In genomic region chr6:146760022-146760421, GRCm38 (mm10) we compare ENCODE assay signal across 21 mouse cellular contexts. TPM values are rescaled to one million over a fixed set of nuclear protein-coding genes. Genes with fewer than 3 reads are reported as not detected.
DNase-seq lines count a peak whose midpoint lies in the region; ATAC-seq and TF ChIP-seq lines count a peak whose summit lies in the region.
"Had no signal": no experiment of that assay in that cellular context is flagged by ENCODE, and none has a peak within 500 bp of the region (broad histone marks: within the 10 kb centered on the region; RNA-seq: fewer than 3 reads in every experiment).

No protein-coding gene starts in this region.

- peak overlapping the region; percentile 59 for H3K27ac ChIP-seq in MEL (ENCODE audit: control insufficient read depth, low read depth, low read length)

- no peak overlapping the region for H3K4me3 ChIP-seq in MEL (ENCODE audit: control insufficient read depth in 1 of 2, insufficient read depth in 1 of 2, low read depth in 2 of 2, low read length in 2 of 2)

- H3K9me3 ChIP-seq in MEL (replicated peaks; ENCODE audit: insufficient read depth, low read length), result no peaks in the 10 kb centered on the region
- H3K9me3 ChIP-seq: G1E had no signal

- peaks cover 0 to 33% of the 10 kb centered on the region in 2 experiments; a peak in 3 of 4 replicates for H3K36me3 ChIP-seq in MEL (ENCODE audit: control insufficient read depth in 1 of 2, insufficient read depth in 2 of 2, low read length in 2 of 2)

- no peak for TF ChIP-seq POLR2A in MEL (IDR thresholded peaks at IDR 0.05; ENCODE audit: control insufficient read depth in 1 of 2, insufficient read depth in 1 of 2, low read depth in 1 of 2, low read length in 2 of 2, poor library complexity in 1 of 2)

- no peaks in the 10 kb centered on the region for H3K27me3 ChIP-seq in MEL (ENCODE audit: control insufficient read depth in 1 of 2, insufficient read depth in 2 of 2, low read length in 2 of 2)
- H3K27me3 ChIP-seq: CH12.LX, Patski had no signal

- no peak overlapping the region for H3K9ac ChIP-seq in MEL (ENCODE audit: control insufficient read depth, low read depth, low read length, poor library complexity, severe bottlenecking)

- H3K4me1 ChIP-seq in MEL (ENCODE audit: control insufficient read depth in 1 of 2, insufficient read depth in 2 of 2, low read length in 2 of 2), result peaks cover 17 to 38% of the 10 kb centered on the region in 2 experiments

- no peaks in the 10 kb centered on the region for H3K79me2 ChIP-seq in MEL (ENCODE audit: control insufficient read depth, insufficient read depth, low read length, poor library complexity)

- ATAC-seq in erythroid progenitor cell, adult 5-6 weeks (replicated peaks; ENCODE audit: low FRiP score, poor library complexity, severe bottlenecking), result no peak
- ATAC-seq: activated CD4-positive, CD25-positive, alpha-beta regulatory T cell, adult 4 months; CD4-positive, CD25-positive, alpha-beta regulatory T cell, adult 4 months; Patski had no signal

- peak; percentile 68 to 74 for TF ChIP-seq EP300 in MEL (IDR thresholded peaks at IDR 0.05; ENCODE audit: low read depth in 1 of 2, low read length in 2 of 2)

- TF ChIP-seq RAD21 in MEL (IDR thresholded peaks at IDR 0.05; ENCODE audit: low read depth, low read length), result no peak

- no peak for TF ChIP-seq CTCF in MEL (IDR thresholded peaks at IDR 0.05 in 2 of 3, conservative IDR thresholded peaks at IDR 0.05 in 1 of 3; ENCODE audit: control insufficient read depth in 1 of 3, insufficient read depth in 1 of 3, low read depth in 2 of 3, low read length in 3 of 3, poor library complexity in 1 of 3, severe bottlenecking in 1 of 3)

- DNase-seq in MEL (ENCODE audit: low read depth, low spot score) (peak; percentile 78), MEL-GATA-1-ER (ENCODE audit: extremely low read depth, low read depth) (peak; percentile 49)
- no peak for DNase-seq in right cerebral cortex, postnatal 4 days
- DNase-seq: adrenal gland, adult 2 months; adrenal gland, adult 8-10 months; adrenal gland, postnatal 10 days; adrenal gland, postnatal 14 days; adrenal gland, postnatal 25 days; adrenal gland, postnatal 36 days; B cell, adult 2 months; cerebellum, adult 11 months; cerebellum, adult 11-12 months; cerebellum, adult 18-20 months; cerebellum, adult 2 months; cerebellum, adult 8-10 months had no signal

TF ChIP-seq in MEL, 35 proteins besides CTCF, POLR2A, EP300 and RAD21:
- TF ChIP-seq ETS1 (IDR thresholded peaks at IDR 0.05; ENCODE audit: low read depth, low read length) (peak; percentile 76), ZKSCAN1 (IDR thresholded peaks at IDR 0.05; ENCODE audit: low read depth, low read length) (no peak), MXI1 (IDR thresholded peaks at IDR 0.05; ENCODE audit: low read depth, low read length) (no peak), MEF2A (IDR thresholded peaks at IDR 0.05; ENCODE audit: extremely low read depth, insufficient replicate concordance, low read depth, low read length, poor library complexity, severe bottlenecking) (no peak), MYB (IDR thresholded peaks at IDR 0.05; ENCODE audit: low read depth, low read length) (peak; percentile 74), ZNF384 (IDR thresholded peaks at IDR 0.05; ENCODE audit: low read depth, low read length) (no peak), UBTF (IDR thresholded peaks at IDR 0.05; ENCODE audit: borderline replicate concordance, insufficient read depth, low read depth, low read length) (no peak), MAZ (IDR thresholded peaks at IDR 0.05; ENCODE audit: low read depth, low read length) (no peak), BHLHE40 (IDR thresholded peaks at IDR 0.05; ENCODE audit: borderline replicate concordance, low read depth, low read length) (no peak), GATA1 (IDR thresholded peaks at IDR 0.05; ENCODE audit: low read depth, low read length) (peak; percentile 86)
TF ChIP-seq in MEL: peak in this region for 3.

RNA-seq across cellular contexts. Expression of gene Stk38l, which starts 35.2 kb away (rescaled TPM):
- 5.1 and 6.2 TPM in 2 replicates for total RNA-seq in MEL (2012; rRNA removed)
- 1 to 10 TPM in 1 of 2 experiments, not detected in 1; 9.2 TPM for polyA plus RNA-seq in MEL (2012; ENCODE audit: insufficient read depth in 1 of 2, insufficient read length in 2 of 2, low read depth in 1 of 2, low replicate concordance in 2 of 2, missing spikeins in 1 of 2)
- total RNA-seq in erythroid progenitor cell, adult 5-6 weeks (2015; ENCODE audit: low replicate concordance), result 1.4 and 5.9 TPM in 2 replicates
- 3.2 TPM in 2 replicates for total RNA-seq in erythroid progenitor cell, adult 5-6 weeks (2017; ENCODE audit: low replicate concordance)

RNA-seq across cellular contexts. Expression of gene Arntl2, which starts 35.8 kb away (rescaled TPM):
- total RNA-seq in MEL (2012; rRNA removed), result 16.8 and 20.2 TPM in 2 replicates
- polyA plus RNA-seq in MEL (2012; ENCODE audit: insufficient read depth in 1 of 2, insufficient read length in 2 of 2, low read depth in 1 of 2, low replicate concordance in 2 of 2, missing spikeins in 1 of 2), result 10 to 100 TPM in 1 of 2 experiments, not detected in 1; 20.6 TPM
- 0.84 and 1.4 TPM in 2 replicates for total RNA-seq in erythroid progenitor cell, adult 5-6 weeks (2015; ENCODE audit: low replicate concordance)
- total RNA-seq in erythroid progenitor cell, adult 5-6 weeks (2017; ENCODE audit: low replicate concordance), result not detected in 2 replicates
- total RNA-seq: CH12.LX, G1E had no signal
- polyA plus RNA-seq: G1E had no signal
